Mouse (Mus musculus) spleen, postnatal 14 days (tissue): ENCODE results near the gene Lipn.

Source experiments
- DNase-seq, 2 experiments: peaks; one replicate each; pipeline ENCODE4 v3.0.0; 2021 to 2022; ENCODE audit warnings: low spot score in 2 of 2

The Lipn gene

DNA sequence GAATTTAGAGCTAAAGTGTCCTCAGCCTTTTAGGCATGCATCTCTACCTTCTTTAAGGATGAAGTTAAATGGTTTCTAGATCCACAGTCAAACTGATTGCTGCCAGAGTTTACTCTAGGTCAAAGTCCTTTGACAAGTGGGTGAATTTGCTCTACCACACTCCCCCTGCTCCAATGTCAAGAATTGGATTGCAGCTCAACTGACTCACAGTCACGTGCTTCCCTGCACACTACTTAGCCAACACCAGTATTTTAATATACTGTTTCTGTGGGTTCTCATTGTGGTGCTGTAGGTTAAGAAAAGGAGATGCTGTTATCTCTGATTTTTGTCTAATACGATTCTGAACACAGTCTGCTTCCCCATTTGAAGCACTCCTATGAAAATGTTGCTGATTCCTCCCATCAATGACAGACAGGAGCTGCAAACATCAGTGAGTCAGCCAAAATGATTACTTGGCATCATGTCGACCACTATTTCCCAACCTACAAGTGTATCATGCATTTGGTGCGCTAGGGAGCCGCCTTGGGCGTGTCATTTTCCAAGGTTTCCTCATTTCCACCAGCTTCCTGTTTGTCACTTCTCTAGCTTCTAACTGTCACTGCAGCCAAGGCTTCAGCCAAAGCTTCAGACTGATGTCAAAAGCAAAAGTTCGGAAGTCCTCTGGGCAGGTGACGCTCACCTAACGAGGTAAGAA lies at the start of gene Lipn:
Gene Lipn, plus strand, starts transcription at position 580 of the 694 bp plus-strand sequence.
- no peak for DNase-seq

DNA sequence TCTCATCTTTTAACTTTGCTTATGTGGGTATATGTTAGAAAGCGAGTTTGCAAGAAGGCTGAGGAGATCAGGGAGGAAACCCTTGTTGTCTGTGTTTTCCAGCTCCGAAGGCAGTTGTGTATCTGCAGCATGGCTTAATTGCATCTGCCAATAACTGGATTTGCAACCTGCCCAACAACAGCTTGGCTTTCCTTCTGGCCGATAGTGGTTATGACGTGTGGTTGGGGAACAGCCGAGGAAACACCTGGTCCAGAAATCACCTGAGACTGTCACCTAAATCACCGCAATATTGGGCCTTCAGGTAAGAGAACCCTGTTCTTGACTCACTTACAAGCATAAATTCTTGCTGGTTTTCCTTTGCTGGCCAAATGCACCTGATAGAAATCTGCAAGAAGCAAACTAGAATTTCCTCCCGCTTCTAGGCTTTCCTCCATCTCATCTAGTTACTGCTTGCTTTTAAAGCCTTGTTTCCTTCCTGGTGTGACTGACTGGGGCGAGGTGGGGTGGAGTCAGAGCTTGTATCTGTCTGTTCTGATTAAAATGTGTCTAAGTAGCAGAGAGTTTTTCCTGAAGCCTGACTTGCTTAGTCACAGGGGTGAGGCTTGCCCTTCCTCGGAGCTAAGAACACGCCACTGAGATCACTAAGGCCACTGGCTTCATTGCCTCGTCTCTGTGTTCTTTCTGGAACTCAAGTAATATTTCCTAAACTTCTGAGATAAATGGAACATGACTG lies 45.6 kb upstream of the Lipn start:
- DNase-seq, result no peak

DNA sequence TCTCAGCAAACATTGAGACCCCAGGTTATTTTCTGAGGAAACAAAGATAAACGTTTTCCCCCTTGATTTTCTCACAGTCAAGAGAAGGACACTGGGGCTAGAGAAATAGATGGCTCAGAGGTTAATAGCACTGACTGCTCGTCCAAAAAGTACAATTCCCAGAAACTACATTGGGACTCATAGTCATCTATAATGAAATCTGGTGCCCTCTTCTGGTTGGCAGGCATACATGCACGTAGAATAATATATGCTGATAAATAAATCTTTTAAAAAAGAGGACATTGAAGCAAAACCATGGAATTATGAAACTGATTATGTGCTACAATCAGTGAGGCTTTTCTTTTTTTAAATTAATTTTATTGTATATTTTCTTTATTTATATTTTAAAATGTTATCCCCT lies 44.4 kb upstream of the Lipn start:
- DNase-seq, result no peak

GRCm38 (mm10) chr19:34039731-34040130 lies 27.4 kb upstream of the Lipn start:
- no peak for DNase-seq

DNA sequence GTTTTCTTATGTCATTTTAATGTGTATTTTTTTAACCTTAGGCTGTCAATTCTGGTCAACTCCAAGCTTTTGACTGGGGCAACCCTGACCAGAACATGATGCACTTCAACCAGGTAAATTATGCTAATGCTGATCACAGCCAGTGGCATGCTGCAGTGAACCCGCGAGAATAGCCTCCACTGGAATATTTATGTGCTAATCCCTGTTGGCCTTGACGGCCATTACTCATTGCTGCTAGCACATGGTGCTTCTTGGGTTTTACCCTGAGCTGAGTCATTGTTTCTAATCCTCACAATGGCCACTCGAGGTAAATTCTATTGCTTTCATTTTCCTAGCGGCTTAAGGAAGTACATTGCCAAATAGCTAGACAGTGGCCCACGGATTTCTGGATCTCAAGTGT lies 24.1 kb upstream of the Lipn start:
- DNase-seq, result no peak

DNA sequence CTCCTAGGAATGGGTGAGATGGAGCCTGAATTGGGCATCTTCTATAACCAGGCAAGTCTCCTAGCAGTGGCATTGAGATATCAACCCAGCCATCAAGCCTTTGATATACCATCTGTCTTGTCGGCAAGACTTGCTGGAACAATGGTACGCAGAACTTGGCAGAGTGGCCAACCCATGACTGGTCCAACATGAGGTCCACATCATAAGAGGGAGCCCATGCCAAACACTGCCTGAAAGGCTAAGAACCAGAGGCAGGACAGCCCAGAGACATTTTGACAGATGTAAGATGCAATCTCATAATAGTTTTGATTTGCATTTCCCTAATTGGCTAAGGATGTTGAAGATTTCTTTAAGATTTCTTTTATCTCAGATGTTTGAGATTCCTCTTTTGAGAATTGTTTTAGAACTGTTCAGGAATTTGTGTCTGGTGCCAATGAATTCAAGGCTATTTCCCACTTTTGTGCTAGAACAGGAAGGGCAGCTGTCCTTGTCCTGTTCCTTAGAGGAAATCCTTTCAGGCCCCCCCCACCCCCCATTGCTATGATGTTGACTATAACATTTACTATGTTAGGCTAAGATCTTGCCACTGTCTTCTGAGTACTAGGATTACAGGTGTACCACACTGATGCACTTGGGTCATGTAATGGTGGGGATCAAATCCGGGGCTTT lies 17.7 kb upstream of the Lipn start:
- no peak for DNase-seq

DNA sequence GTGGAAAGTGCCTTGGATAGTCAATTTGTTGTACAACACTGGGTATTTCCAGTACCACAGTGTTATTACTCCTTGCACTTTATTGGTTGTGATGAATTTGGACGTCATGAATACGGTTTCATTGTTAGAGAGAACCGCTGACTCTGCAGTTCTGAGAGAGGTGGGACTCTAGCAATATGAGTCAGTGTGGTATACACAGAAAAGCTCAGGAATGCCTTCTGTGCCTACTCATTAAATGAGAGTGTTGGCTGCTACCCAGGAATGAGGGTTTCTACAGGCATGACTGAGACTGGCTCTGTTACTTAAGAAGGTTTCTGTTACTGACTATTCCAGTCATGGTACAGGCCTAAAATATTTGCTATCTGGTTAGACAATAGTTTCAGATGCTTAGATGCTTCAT lies 15.7 kb upstream of the Lipn start:
- DNase-seq, result no peak

DNA sequence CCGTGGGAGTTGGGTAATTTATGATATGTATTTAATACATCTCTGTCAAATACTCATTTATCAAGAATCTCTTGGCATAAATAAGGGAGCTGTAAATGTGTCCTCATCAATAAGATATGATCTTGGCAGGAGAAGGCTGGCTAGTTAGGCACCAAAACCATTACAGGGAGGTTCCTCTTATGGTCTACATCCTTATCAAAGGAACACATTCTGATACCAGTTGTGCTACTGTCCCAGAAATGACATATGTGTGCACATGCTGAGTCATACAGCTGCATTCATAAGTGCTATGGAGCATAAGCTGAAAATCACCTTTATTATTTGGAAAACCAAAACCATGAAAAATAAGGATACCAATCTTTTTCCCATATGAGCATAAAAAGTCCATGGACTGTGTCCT lies 3.6 kb upstream of the Lipn start:
- DNase-seq, result no peak

DNA sequence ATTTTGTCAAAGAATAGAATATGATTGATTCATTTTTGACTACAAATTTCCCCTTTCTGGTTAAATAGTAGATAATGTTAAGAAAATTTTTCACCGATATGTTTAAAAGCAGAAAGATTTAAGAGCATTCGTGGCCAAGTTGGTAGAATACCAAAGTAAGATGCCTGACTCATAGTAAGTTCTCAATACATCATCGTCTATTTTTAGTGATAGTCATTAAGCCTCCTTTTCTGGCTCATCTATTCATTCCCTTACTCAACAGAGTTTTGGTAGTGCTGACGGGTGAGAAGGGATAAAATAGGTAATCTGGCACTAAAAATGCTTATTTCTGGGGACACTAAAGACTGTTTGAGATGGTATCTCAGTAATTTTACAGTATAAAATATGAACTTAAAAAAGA lies 3.1 kb upstream of the Lipn start:
- DNase-seq, result no peak

- no peak for DNase-seq
Observed at GRCm38 (mm10) chr19:34074239-34074638, 7.1 kb downstream of the Lipn start.

GRCm38 (mm10) chr19:34078130-34078529 lies 11.0 kb downstream of the Lipn start:
- DNase-seq, result no peak

DNA sequence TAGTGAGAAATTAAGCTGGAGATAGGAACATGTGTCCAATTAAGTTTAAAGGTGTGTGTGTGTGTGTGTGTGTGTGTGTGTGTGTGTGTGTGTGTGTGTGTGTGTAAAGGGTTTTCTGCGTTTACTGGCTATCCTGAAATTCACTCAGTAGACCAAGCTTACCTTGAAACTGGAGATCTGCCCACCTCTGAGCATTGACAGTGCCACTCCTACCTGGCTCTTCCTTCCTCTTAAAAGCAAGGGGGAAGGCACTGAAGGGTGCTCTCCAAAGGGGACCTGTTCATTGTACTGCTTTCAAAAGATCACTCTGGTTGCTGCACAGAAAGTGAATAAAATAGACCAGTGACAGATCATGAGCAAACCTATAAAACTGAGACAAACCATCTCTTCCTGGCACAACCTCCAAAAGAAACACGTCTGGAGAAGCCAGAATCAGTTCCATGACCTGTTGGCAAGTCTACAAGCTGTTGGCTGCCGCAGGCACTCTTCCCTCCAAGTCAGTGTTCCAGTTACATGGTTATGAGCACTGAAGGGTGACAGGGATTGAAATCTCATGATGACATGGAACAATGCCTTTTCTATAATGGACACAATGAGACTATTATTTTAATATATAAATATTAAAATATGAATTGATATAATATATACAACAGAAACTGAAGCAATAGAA lies 22.0 kb downstream of the Lipn start:
- no peak for DNase-seq

DNA sequence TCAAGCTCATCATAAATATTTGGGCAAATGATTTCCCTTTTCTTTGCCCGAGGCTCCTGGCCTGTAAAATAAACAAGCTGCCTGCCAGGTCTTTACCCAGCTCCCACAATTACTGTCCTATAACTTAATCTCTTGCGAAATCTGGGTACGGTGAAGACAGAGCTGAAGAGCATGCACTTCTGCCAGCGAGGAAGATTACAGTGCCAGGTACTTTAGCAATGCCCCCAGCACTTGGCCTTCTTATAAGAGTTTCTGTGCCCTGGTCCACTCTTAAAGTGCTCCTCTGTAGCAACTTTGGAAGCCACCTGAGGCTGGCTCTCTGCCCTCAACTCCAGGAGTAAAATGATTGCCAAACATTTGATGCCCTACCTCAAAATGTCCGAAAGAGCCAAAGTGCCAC lies 28.2 kb downstream of the Lipn start:
- DNase-seq, result no peak

- no peak for DNase-seq
Observed at GRCm38 (mm10) chr19:34096228-34096627, 29.1 kb downstream of the Lipn start.

DNA sequence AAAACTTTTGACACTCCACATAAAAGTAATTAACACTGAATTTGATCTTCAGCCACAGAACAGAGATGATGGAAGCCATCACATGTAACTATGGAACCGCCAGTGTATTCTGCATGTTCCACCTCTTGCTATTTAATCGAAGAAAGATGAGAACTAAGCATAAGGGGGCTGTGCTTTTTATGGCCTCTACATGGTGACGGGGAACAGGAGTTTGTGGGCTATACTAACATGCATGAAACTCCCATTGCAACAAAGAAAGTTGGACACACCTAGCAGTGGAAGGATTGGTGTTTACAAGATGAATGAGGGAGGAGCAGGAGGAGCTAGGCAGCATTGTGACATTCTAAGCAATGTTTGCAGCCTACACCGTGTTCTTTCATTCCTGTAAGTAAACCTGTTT lies 33.5 kb downstream of the Lipn start, which contains the start of gene Lipm:
Gene Lipm, plus strand, starts transcription at position 301 of the 400 bp plus-strand sequence.
- DNase-seq, result no peak

DNA sequence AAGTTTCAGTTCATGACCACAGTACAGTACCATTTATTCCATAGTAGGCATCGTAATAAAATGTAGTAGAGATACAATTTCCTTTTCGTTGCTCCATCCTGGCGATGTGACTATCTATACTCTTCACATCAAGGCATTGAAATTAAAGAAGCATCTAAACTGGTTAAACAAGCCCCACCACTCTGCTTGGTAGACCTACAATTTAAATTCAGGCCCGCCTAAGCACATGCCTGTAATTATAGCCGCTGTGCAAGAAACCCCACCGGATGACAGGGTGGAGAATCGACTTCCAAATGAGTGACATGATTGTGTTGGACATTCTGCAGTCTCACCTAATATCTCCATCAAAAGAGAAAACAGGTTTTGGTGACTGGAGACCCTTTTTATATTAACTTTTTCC lies 34.7 kb downstream of the Lipn start:
- no peak for DNase-seq

- DNase-seq, result no peak
Observed at GRCm38 (mm10) chr19:34104841-34105240, 37.7 kb downstream of the Lipn start.

DNA sequence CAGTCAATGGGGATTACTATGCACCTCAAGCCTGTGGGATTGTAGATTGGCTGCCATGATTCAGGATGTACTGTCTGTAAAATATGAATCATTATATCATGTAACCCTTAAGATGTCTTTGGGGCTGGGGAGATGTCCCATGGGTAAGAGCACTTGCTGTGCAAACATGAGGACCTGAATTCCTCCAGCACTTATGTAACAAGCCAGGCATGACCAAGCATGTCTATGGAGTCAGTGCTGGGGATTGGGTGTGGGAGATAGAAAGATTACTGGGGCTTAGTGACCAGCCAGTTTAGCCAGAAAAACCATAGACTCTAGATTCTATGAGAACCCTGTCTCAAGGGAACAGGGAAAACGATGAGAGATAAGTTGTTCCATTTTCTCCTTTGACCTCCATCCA lies 51.9 kb downstream of the Lipn start:
- DNase-seq, result no peak

- no peak for DNase-seq
Observed at GRCm38 (mm10) chr19:34119653-34120052, 52.5 kb downstream of the Lipn start.

GRCm38 (mm10) chr19:34120107-34120731 lies 53.1 kb downstream of the Lipn start:
- DNase-seq, result no peak
